Mouse (Mus musculus) embryonic fibroblast, embryonic 13.5 days (primary cell): ENCODE measurements around the gene a.

Source experiments
- CTCF ChIP-seq: IDR thresholded peaks from 2 replicates; pipeline ENCODE4 v1.5.1; 2011; ENCODE audit warnings: mild to moderate bottlenecking, control low read depth, low read length, moderate library complexity, borderline replicate concordance; ENCODE audit not compliant: insufficient read depth
- POLR2A ChIP-seq: IDR thresholded peaks from 2 replicates; pipeline ENCODE4 v1.6.1; 2011; ENCODE audit warnings: low read depth, mild to moderate bottlenecking, control low read depth, low read length, moderate library complexity

DNA sequence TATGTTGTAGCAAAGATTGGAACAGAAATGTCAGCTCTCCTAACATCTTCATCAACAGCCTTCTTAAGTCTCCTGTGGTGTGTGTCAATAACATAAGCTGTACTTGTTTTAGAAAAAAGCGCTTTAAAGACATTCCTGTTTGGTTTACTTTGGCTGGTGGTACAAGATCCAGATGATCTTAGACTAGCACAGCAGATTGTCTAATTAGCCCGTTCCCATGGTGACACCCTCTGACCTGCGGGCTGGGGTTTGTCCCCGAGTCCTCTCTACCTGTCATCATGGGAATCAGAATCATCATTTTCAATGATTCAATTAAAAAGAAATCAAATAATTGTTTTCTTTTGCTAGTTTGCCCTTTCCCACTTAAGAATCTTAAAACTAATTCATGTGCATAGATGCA is 36.3 kb downstream of the a start:
- TF ChIP-seq CTCF (no peak), POLR2A (no peak)
